Mouse (Mus musculus) intestine, embryonic 16.5 days (tissue): ENCODE measurements around the gene Uty. TPM values are rescaled to one million over a fixed set of nuclear protein-coding genes. Genes with fewer than 3 reads are reported as not detected.

Experiments
- ATAC-seq: fragments of 200-750 bp; cut with Nextera tagmentation; 2 replicates; pipeline ENCODE4 v1.8.0; 2017; ENCODE audit warnings: moderate TSS enrichment, moderate library complexity
- H3K27ac ChIP-seq: fragments of 300-500 bp; sonication (generic); 2 replicates; pipeline ENCODE4 v1.5.1; 2014; ENCODE audit warnings: mild to moderate bottlenecking, low read length
- H3K27me3 ChIP-seq: fragments of 300-500 bp; sonication (generic); replicated peaks from 2 replicates; pipeline ENCODE4 v1.6.1; 2014; ENCODE audit warnings: low read length, control low read depth, mixed read lengths; ENCODE audit not compliant: control insufficient read depth, insufficient read depth
- H3K36me3 ChIP-seq: fragments of 300-500 bp; sonication (generic); 2 replicates; pipeline ENCODE4 v1.6.1; 2014; ENCODE audit warnings: low read length, control low read depth; ENCODE audit not compliant: control insufficient read depth, insufficient read depth
- H3K4me1 ChIP-seq: fragments of 300-500 bp; sonication (generic); 2 replicates; pipeline ENCODE4 v1.6.1; 2014; ENCODE audit warnings: low read length, control low read depth, mixed read lengths; ENCODE audit not compliant: control insufficient read depth, insufficient read depth
- H3K4me2 ChIP-seq: fragments of 300-500 bp; sonication (generic); 2 replicates; pipeline ENCODE4 v1.6.1; 2014; ENCODE audit warnings: low read depth, low read length, control low read depth
- H3K4me3 ChIP-seq: fragments of 300-500 bp; sonication (generic); 2 replicates; pipeline ENCODE4 v1.5.1; 2014; ENCODE audit warnings: mild to moderate bottlenecking, low read length
- H3K9ac ChIP-seq: fragments of 300-500 bp; sonication (generic); 2 replicates; pipeline ENCODE4 v1.6.1; 2014; ENCODE audit warnings: low read depth, low read length
- H3K9me3 ChIP-seq: fragments of 300-500 bp; sonication (generic); 2 replicates; pipeline ENCODE4 v1.6.1; 2016; ENCODE audit warnings: low read length, control low read depth; ENCODE audit not compliant: control insufficient read depth
- WGBS: fragments of 180-500 bp; shearing (Covaris S2); extraction: QIAGEN DNeasy Blood & Tissue Kit; methylation state at CpG from one replicate; pipeline ENCODE4 v1.1.7; 2014; 5-methylcytosine and 5-hydroxymethylcytosine counted together
- polyA plus RNA-seq: library from polyadenylated mRNA; unstranded; fragments of >200 nt; fragmentation: Nextera tagmentation; extraction: Ambion mirVana; gene quantifications from 2 replicates; pipeline ENCODE4 v1.2.1, GENCODE M21; 2015

Uty gene
- polyA plus RNA-seq, 1 experiment from 2014 or later: 8.5 TPM

DNA sequence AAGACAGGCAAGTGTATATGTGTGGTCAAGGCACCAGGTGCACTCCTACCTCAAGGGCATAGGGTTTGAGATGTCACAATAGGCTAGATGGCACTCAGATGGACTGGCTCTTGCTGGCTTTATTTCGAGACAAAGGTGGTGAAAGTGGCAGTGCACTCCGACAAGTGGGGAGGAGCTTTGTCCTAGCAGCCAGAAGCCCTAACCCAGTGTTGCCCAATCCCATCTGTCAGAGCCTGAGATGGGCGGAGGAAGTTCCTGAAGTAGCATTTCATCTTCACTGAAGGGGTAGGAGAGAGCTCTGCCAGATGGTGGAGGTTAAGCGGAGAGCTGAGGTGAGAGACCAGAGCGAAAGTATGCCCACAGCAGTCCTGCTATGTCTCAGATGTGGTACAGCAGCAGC, 129.4 kb downstream of the Uty start:
- Histone ChIP-seq H3K4me3 (no peak overlapping the region), H3K4me1 (no peaks in the 10 kb centered on the region), H3K27me3 (no peaks in the 10 kb centered on the region), H3K9ac (no peak overlapping the region), H3K9me3 (no peaks in the 10 kb centered on the region), H3K36me3 (no peaks in the 10 kb centered on the region), H3K27ac (no peak overlapping the region), H3K4me2 (no peak overlapping the region)
- WGBS: 61% methylated on average over 2 of the region's 5 CpGs
- ATAC-seq: no peak

DNA sequence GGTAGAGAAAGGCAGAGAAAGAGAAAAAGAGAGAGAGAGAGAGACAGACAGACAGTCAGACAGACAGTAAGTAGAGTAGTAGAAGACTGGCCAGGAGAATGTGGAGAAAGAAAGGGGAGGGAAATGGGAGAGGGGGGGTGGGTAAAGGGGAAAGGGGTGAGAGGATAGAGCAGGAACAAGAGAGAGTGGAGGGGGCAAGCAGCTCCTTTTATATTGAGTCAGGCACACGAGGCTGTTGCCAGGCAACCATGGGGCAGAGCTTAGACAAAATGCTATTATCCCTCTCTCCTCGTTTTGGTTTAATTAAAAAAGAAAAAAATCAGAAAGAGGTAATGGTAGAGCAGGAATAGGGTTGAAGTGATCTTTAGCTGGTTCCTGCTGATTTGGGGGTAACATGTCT, 131.5 kb downstream of the Uty start:
- Histone ChIP-seq H3K4me2 (no peak overlapping the region), H3K9ac (no peak overlapping the region), H3K4me3 (no peak overlapping the region), H3K4me1 (no peaks in the 10 kb centered on the region), H3K36me3 (no peaks in the 10 kb centered on the region), H3K27ac (no peak overlapping the region), H3K9me3 (no peaks in the 10 kb centered on the region), H3K27me3 (no peaks in the 10 kb centered on the region)
- WGBS: 41% methylated on average over 2 of the region's 2 CpGs
- ATAC-seq: no peak

Other genes with a start within 250 kb of the Uty start
- 16.5 and 29.2 TPM in 2 replicates for gene Eif2s3y, start 235.2 kb downstream of the Uty start, polyA plus RNA-seq
- gene Ddx3y, start 40.9 kb upstream of the Uty start, polyA plus RNA-seq: 11.1 and 18.3 TPM in 2 replicates
- not detected in 2 replicates for gene Usp9y, start 214.0 kb upstream of the Uty start, polyA plus RNA-seq